Mouse (Mus musculus) forebrain, embryonic 15.5 days (tissue): ENCODE data around the gene Eif3i. TPM values are rescaled to one million over a fixed set of nuclear protein-coding genes. Genes with fewer than 3 reads are reported as not detected.

Experiments used
- ATAC-seq: fragments of 200-750 bp; cut with Nextera tagmentation; replicated peaks from 2 replicates; pipeline ENCODE4 v1.8.0; 2017; ENCODE audit warnings: mild to moderate bottlenecking, moderate TSS enrichment, moderate library complexity
- H3K27ac ChIP-seq: fragments of 300-500 bp; sonication (generic); replicated peaks from 2 replicates; pipeline ENCODE4 v1.5.1; 2015; ENCODE audit warnings: mild to moderate bottlenecking, inconsistent platforms
- H3K27me3 ChIP-seq: fragments of 300-500 bp; sonication (generic); 2 replicates; pipeline ENCODE4 v1.6.1; 2015; ENCODE audit warnings: inconsistent platforms
- H3K36me3 ChIP-seq: fragments of 300-500 bp; sonication (generic); 2 replicates; pipeline ENCODE4 v1.6.1; 2015; ENCODE audit warnings: mild to moderate bottlenecking, inconsistent platforms
- H3K4me1 ChIP-seq: fragments of 300-500 bp; sonication (generic); 2 replicates; pipeline ENCODE4 v1.6.1; 2015; ENCODE audit warnings: inconsistent platforms
- H3K4me2 ChIP-seq: fragments of 300-500 bp; sonication (generic); replicated peaks from 2 replicates; pipeline ENCODE4 v1.6.1; 2015; ENCODE audit warnings: mild to moderate bottlenecking, inconsistent platforms
- H3K4me3 ChIP-seq: fragments of 300-500 bp; sonication (generic); 2 replicates; pipeline ENCODE4 v1.5.1; 2015; ENCODE audit warnings: mild to moderate bottlenecking, inconsistent platforms
- H3K9ac ChIP-seq: fragments of 300-500 bp; sonication (generic); replicated peaks from 2 replicates; pipeline ENCODE4 v1.6.1; 2015; ENCODE audit warnings: mild to moderate bottlenecking, inconsistent platforms
- H3K9me3 ChIP-seq: fragments of 300-500 bp; sonication (generic); 2 replicates; pipeline ENCODE4 v1.6.1; 2016; ENCODE audit warnings: inconsistent platforms
- WGBS: fragments of 180-500 bp; shearing (Covaris S2); methylation state at CpG from one replicate; pipeline ENCODE4 v1.1.7; 2015; ENCODE audit warnings: mixed read lengths; 5-methylcytosine and 5-hydroxymethylcytosine counted together
- polyA plus RNA-seq: library from polyadenylated mRNA; unstranded; fragments of >200 nt; fragmentation: Nextera tagmentation; extraction: Ambion mirVana; gene quantifications from 2 replicates; pipeline ENCODE4 v1.2.1, GENCODE M21; 2015

Gene Eif3i
- polyA plus RNA-seq, 1 experiment from 2014 or later: 225 TPM

- H3K4me2 ChIP-seq: no peak overlapping the region
- no peaks in the 10 kb centered on the region for H3K9me3 ChIP-seq
- ATAC-seq: no peak
- H3K9ac ChIP-seq: no peak overlapping the region
- H3K36me3 ChIP-seq: peaks cover 11% of the 10 kb centered on the region
- H3K4me1 ChIP-seq: peaks cover 17% of the 10 kb centered on the region
- no peaks in the 10 kb centered on the region for H3K27me3 ChIP-seq
- no peak overlapping the region for H3K4me3 ChIP-seq
- WGBS: 91% methylated on average over 7 of the region's 7 CpGs
- no peak overlapping the region for H3K27ac ChIP-seq
Measured at GRCm38 (mm10) chr4:129617121-129617641, 16.7 kb upstream of the Eif3i start.

GRCm38 (mm10) chr4:129616631-129617030 lies 16.2 kb upstream of the Eif3i start:
- no peak overlapping the region for H3K9ac ChIP-seq
- H3K4me2 ChIP-seq: no peak overlapping the region
- H3K27me3 ChIP-seq: no peaks in the 10 kb centered on the region
- H3K27ac ChIP-seq: no peak overlapping the region
- peaks cover 11% of the 10 kb centered on the region for H3K36me3 ChIP-seq
- H3K9me3 ChIP-seq: no peaks in the 10 kb centered on the region
- H3K4me3 ChIP-seq: no peak overlapping the region
- peaks cover 12% of the 10 kb centered on the region for H3K4me1 ChIP-seq
- WGBS: 97% methylated on average over 3 of the region's 3 CpGs
- no peak for ATAC-seq

- Histone ChIP-seq H3K27ac (no peak overlapping the region), H3K4me3 (no peak overlapping the region), H3K4me1 (peaks cover 12% of the 10 kb centered on the region), H3K9ac (no peak overlapping the region), H3K36me3 (peaks cover 11% of the 10 kb centered on the region), H3K4me2 (no peak overlapping the region), H3K27me3 (no peaks in the 10 kb centered on the region), H3K9me3 (no peaks in the 10 kb centered on the region)
- 92% methylated on average over 9 of the region's 9 CpGs for WGBS
- ATAC-seq: no peak
Measured at GRCm38 (mm10) chr4:129615801-129616290, 15.4 kb upstream of the Eif3i start.

- WGBS: 71% methylated on average over 6 of the region's 6 CpGs
- no peak within 1 kb of the TSS for H3K4me2 ChIP-seq
- H3K4me3 ChIP-seq: no peak within 1 kb of the TSS
- no peak within 1 kb of the TSS for H3K27ac ChIP-seq
- H3K4me1 ChIP-seq: peaks cover 12% of the 10 kb centered on the region
- no peaks in the 10 kb centered on the region for H3K27me3 ChIP-seq
- H3K9me3 ChIP-seq: no peaks in the 10 kb centered on the region
- no peak for ATAC-seq
- H3K9ac ChIP-seq: no peak within 1 kb of the TSS
- peaks cover 13% of the 10 kb centered on the region for H3K36me3 ChIP-seq
Measured at GRCm38 (mm10) chr4:129614093-129614492, 13.6 kb upstream of the Eif3i start, which contains the start of gene Dcdc2b. TSS of gene Dcdc2b (minus strand) at chr4:129614257.

- 73% methylated on average over 4 of the region's 4 CpGs for WGBS
- Histone ChIP-seq H3K4me1 (0 out of 2 replicates have a peak, but pooled peaks cover 3% of the 10 kb centered on the region), H3K4me2 (no peak overlapping the region), H3K9me3 (no peaks in the 10 kb centered on the region), H3K4me3 (no peak overlapping the region), H3K9ac (no peak overlapping the region), H3K36me3 (peaks cover 25% of the 10 kb centered on the region), H3K27ac (no peak overlapping the region), H3K27me3 (no peaks in the 10 kb centered on the region)
- no peak for ATAC-seq
Measured at GRCm38 (mm10) chr4:129610472-129610871, 10.0 kb upstream of the Eif3i start.

- H3K36me3 ChIP-seq: peaks cover 28% of the 10 kb centered on the region
- H3K27me3 ChIP-seq: no peaks in the 10 kb centered on the region
- no peak overlapping the region for H3K9ac ChIP-seq
- no peak overlapping the region for H3K27ac ChIP-seq
- H3K4me3 ChIP-seq: no peak overlapping the region
- no peaks in the 10 kb centered on the region for H3K9me3 ChIP-seq
- no peak for ATAC-seq
- H3K4me2 ChIP-seq: no peak overlapping the region
- 0 out of 2 replicates have a peak, but pooled peaks cover 3% of the 10 kb centered on the region for H3K4me1 ChIP-seq
- 77% methylated on average over 4 of the region's 4 CpGs for WGBS
Measured at GRCm38 (mm10) chr4:129610026-129610425, 9.6 kb upstream of the Eif3i start.

- 0 out of 2 replicates have a peak, but pooled peaks cover 1% of the 10 kb centered on the region for H3K4me1 ChIP-seq
- H3K9me3 ChIP-seq: no peaks in the 10 kb centered on the region
Measured at GRCm38 (mm10) chr4:129609139-129609631, 8.7 kb upstream of the Eif3i start.

GRCm38 (mm10) chr4:129608426-129609025 lies 8.1 kb upstream of the Eif3i start:
- H3K27ac ChIP-seq: peak overlapping the region; percentile 35; the same call in 1 of the 2 replicates
- no peak overlapping the region for H3K4me2 ChIP-seq
- WGBS: 38% methylated on average over 7 of the region's 7 CpGs
- H3K4me3 ChIP-seq: no peak overlapping the region
- no peaks in the 10 kb centered on the region for H3K4me1 ChIP-seq
- H3K27me3 ChIP-seq: no peaks in the 10 kb centered on the region
- peak; percentile 84 for ATAC-seq
- no peak overlapping the region for H3K9ac ChIP-seq
- H3K9me3 ChIP-seq: no peaks in the 10 kb centered on the region
- peaks cover 42% of the 10 kb centered on the region for H3K36me3 ChIP-seq

More at GRCm38 (mm10) chr4:129609139-129609631, 8.7 kb upstream of the Eif3i start:
- Histone ChIP-seq H3K4me3 (no peak overlapping the region), H3K27me3 (no peaks in the 10 kb centered on the region), H3K4me2 (no peak overlapping the region), H3K36me3 (peaks cover 35% of the 10 kb centered on the region), H3K27ac (no peak overlapping the region), H3K9ac (no peak overlapping the region)
- WGBS: 83% methylated on average over 12 of the region's 12 CpGs
- 0 out of 2 replicates have a peak, but pooled peaks have one; percentile 6 for ATAC-seq

GRCm38 (mm10) chr4:129588865-129589264 lies 11.6 kb downstream of the Eif3i start:
- 85% methylated on average over 4 of the region's 4 CpGs for WGBS
- ATAC-seq: no peak

GRCm38 (mm10) chr4:129586943-129587342 lies 13.5 kb downstream of the Eif3i start:
- no peak for ATAC-seq
- H3K36me3 ChIP-seq: peaks cover 20% of the 10 kb centered on the region
- H3K9me3 ChIP-seq: no peaks in the 10 kb centered on the region
- no peak overlapping the region for H3K9ac ChIP-seq
- no peak overlapping the region for H3K27ac ChIP-seq
- H3K4me2 ChIP-seq: no peak overlapping the region
- 21% methylated on average over 1 of the region's 1 CpGs for WGBS
- H3K4me3 ChIP-seq: no peak overlapping the region
- H3K27me3 ChIP-seq: 0 out of 2 replicates have a peak, but pooled peaks cover 2% of the 10 kb centered on the region
- peaks cover 10% of the 10 kb centered on the region for H3K4me1 ChIP-seq

More at GRCm38 (mm10) chr4:129588865-129589264, 11.6 kb downstream of the Eif3i start:
- Histone ChIP-seq H3K4me3 (no peak overlapping the region), H3K27me3 (0 out of 2 replicates have a peak, but pooled peaks cover 2% of the 10 kb centered on the region), H3K36me3 (peaks cover 37% of the 10 kb centered on the region), H3K4me2 (no peak overlapping the region), H3K9me3 (no peaks in the 10 kb centered on the region), H3K4me1 (peaks cover 10% of the 10 kb centered on the region), H3K9ac (no peak overlapping the region), H3K27ac (no peak overlapping the region)

GRCm38 (mm10) chr4:129585773-129586172 lies 14.7 kb downstream of the Eif3i start:
- no peak overlapping the region for H3K4me3 ChIP-seq
- H3K4me1 ChIP-seq: peaks cover 10% of the 10 kb centered on the region
- no peak for ATAC-seq
- H3K27ac ChIP-seq: no peak overlapping the region
- 0 out of 2 replicates have a peak, but pooled peaks cover 2% of the 10 kb centered on the region for H3K27me3 ChIP-seq
- WGBS: 83% methylated on average over 9 of the region's 9 CpGs
- no peak overlapping the region for H3K9ac ChIP-seq
- peaks cover 9% of the 10 kb centered on the region for H3K36me3 ChIP-seq
- no peak overlapping the region for H3K4me2 ChIP-seq
- H3K9me3 ChIP-seq: no peaks in the 10 kb centered on the region

- Histone ChIP-seq H3K9ac (peak overlapping the region; percentile 29; the same call in 1 of the 2 replicates), H3K9me3 (no peaks in the 10 kb centered on the region), H3K4me2 (peak overlapping the region; percentile 48), H3K4me3 (peak overlapping the region; percentile 37), H3K27ac (no peak overlapping the region), H3K36me3 (0 out of 2 replicates have a peak, but pooled peaks cover 1% of the 10 kb centered on the region), H3K27me3 (0 out of 2 replicates have a peak, but pooled peaks cover 2% of the 10 kb centered on the region), H3K4me1 (peaks cover 10% of the 10 kb centered on the region)
- ATAC-seq: peak; percentile 57
- WGBS: 2% methylated on average over 36 of the region's 36 CpGs
Measured at GRCm38 (mm10) chr4:129584884-129585608, 15.4 kb downstream of the Eif3i start.
